Mouse (Mus musculus) frontal cortex, postnatal 25 days (tissue): ENCODE data around the gene Epop.

Experiments
- DNase-seq, 2 experiments: peaks; one replicate each; pipeline ENCODE4 v3.0.0; 2022; ENCODE audit warnings: low spot score in 2 of 2

The Epop gene

DNA sequence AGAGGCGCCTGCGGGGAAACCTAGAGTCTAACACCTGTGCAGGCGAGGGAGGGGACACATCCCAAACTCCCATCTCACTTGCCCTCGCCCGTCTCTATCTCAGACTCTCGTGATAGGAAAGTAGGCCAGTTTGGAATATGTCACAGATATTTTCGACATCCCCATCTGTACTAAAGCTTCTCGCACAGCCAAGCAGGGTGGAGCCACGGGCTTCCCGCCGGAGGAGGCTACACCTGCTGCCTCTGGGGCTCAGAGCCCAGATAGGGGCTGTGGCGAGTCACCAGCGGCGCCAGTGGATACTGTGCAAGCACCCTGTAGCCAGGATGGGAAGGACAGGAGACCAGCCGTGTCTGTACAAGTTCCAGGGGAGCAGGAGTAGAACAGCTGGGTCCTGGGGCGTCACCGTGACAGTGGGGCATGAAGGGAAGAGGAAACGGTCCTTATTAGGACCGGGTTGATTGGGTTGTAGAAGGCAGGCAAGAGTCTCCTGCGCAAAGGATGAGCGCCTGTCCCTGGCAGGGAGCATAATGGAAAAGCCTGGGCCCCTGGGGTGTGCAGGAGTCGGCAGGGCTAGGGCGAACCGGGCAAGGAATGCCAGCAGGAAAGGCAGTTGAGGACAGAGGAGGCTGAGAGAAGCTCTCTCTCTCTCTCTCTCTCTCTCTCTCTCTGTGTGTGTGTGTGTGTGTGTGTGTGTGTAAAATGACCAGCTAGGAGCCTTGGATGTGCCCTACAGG, 39.1 kb downstream of the Epop start:
- DNase-seq: peak in 1 of 2 experiments; percentile 35

DNA sequence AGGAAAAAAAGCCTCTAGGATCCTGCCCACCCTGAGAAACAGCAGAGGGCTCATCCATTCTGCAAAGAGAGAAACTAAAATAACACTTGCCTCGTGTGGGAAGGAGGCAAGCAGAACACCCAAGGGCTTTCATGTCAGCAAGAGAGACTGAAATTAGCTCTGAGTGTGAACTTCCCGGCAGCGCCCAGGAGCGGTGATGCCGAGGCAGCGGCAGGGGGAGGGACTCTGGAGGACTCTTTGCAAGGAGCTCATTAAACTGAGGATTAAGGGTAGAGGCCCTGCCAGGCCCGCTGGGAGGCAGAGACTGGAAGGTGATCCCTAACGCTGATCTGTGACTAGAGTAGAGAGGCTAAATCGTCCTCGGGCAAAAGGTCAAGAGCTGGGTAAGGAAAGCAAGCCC, 40.3 kb downstream of the Epop start:
- DNase-seq: no peak

DNA sequence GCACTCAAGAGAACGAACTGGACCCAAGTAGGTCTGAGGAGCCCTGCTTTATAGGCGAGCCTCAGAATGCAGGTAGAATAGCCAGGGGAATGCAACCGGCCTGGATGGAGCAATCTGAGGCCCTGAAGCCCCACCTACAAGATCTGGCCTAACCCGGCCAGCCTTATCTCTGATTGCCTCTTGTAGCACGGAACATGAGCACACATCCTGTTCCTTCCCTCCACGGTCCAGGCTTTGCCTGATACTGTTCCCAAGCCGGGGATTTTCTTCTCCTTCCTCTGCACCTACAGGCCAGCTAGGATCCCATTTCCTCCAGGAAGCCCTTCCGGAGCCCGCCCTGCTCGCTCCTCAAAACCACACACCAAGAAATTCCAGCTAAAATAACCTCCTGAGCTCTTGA, 43.6 kb downstream of the Epop start:
- no peak for DNase-seq

DNA sequence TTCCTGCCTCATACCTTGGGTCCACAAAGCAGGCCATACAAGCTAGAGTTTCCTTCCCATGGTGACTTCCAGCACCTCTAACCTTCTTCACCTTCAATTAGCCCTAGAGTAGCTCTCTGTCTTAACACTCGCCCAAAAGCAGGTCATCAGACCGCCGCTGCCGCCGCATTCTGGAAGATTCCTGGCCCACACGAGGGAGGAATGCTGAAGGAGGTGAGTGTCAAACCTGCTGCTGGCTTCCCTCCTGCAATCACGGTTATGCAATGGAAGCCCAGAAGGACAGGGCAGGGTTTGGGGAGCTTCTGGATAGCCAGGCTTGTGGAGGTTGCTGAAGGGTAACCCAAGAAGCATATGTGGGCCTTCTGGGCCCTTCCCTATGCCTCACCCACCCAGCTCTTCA, 45.0 kb downstream of the Epop start:
- DNase-seq: no peak

DNA sequence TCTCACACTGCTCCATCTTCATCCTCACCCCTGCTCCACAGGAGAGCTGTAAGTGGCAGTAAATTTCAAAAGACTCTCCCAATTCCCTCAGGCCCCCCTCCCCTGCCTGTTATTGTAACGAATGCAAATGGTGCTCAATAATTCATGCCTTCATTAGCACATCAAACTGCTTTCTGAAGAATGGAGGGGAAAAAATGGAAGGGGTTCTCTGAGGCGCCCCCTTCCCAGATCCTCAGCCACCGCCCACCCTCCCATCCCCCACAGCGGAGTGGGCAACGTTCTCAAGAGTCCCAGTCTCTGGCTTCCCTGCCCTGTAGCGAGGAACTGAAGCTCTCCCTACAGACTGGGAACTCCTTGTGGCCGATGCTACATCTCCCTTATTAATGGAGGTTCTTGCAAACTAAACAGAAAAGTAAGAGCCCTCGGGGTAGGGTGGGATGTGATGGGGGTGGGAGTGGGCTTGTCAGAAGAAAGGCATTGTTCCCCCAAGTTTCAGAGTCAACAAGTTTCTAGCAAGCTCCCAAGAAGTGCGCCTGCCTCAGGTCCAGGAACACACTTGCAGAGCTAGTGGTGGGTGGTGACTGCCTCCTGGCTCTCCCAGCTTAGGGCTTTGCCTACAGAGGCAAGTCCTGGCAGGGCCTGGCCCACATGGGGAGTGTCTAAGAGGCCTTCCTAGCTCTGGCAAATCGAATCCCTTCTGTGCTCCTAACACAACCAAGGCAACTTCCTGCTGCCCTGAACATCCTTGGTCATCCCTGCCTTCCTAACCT, 50.2 kb downstream of the Epop start:
- DNase-seq: no peak

DNA sequence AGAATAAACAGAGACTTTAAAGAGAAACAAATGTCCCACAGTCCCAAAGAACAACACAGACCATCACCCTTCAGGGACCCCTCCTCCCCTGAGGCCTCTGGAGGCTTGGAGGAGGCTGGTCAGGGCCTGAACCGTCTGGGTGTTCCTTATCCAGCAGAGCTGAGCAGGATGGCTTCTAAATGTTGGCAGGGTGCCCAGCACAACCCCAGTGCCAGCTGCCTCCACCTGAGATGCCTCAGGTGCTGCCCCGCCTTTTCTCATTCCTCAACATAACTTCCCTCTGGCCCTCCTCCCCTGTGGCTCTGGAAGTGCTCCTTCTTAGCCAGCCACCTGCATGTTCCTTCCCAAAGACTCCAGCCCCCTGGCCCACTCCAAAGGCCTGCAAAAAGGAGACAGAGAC, 51.2 kb downstream of the Epop start:
- no peak for DNase-seq
